Comparison of ENCODE assay signal across 8 mouse cellular contexts in the genomic region with DNA sequence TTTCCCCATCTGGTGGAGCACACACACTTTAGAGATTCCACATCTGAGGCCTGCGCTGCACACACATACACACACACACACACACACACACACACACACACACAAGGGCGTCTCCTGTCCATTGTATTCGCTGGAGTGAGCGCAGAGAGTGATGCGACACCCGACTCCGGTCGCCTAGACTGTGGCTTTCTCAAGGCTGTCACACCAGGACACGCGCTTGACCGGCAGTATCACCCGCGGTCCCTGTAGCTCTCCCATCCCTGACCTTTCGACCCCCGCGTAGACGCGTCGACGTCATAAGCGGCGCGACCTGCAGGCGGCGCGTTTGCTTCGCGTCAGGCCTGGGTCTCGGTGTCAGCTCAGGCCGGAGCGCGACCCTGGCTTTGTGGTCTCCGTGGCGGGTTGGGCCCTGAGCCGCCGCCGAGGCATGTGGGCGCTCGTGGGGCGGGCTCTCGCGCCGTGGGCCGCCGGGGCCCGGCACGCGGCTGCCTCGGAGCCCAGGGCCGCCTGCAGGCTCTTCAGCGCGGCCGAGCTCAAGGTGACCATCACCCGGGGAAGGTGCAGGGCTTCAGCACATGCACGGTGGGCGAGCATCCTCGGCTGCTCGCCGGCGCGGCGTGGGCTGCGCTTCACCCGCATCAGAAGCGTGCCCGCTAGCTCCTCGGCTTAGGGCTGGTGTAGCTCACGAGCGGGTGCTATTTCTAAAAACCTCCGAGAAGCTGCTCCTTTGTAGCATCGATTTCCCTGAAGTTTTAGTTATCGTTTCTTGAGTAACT. TPM values are rescaled to one million over a fixed set of nuclear protein-coding genes. Genes with fewer than 3 reads are reported as not detected.
DNase-seq lines count a peak whose midpoint lies in the region; ATAC-seq and TF ChIP-seq lines count a peak whose summit lies in the region.

Gene Guf1 (plus strand): TSS at position 296 of the 776 bp plus-strand sequence.

- peak within 1 kb of the TSS; percentile 98 for H3K27ac ChIP-seq in forebrain, embryonic 10.5 days
- peak within 1 kb of the TSS; percentile 91 for H3K27ac ChIP-seq in heart, embryonic 15.5 days
- peak within 1 kb of the TSS; percentile 32; the same call in 1 of the 2 replicates for H3K27ac ChIP-seq in liver, embryonic 14.5 days
- peak within 1 kb of the TSS; percentile 78 for H3K27ac ChIP-seq in neural tube, embryonic 11.5 days (ENCODE audit: low read depth, low read length)
- peak within 1 kb of the TSS; percentile 90 for H3K27ac ChIP-seq in stomach, postnatal 0 days (replicated peaks)

- TF ChIP-seq CTCF in liver, embryonic 14.5 days (IDR thresholded peaks at IDR 0.05; ENCODE audit: low read depth): peak; percentile 67
- TF ChIP-seq CTCF in stomach, postnatal 0 days (IDR thresholded peaks at IDR 0.05; ENCODE audit: low read depth): peak; percentile 53

- TF ChIP-seq EP300 in liver, embryonic 14.5 days (IDR thresholded peaks at IDR 0.05; ENCODE audit: low read depth): no peak
- TF ChIP-seq EP300 in stomach, postnatal 0 days (optimal IDR thresholded peaks at IDR 0.05): no peak

- peaks cover 10% of the 10 kb centered on the region for H3K4me1 ChIP-seq in forebrain, embryonic 10.5 days
- H3K4me1 ChIP-seq in heart, embryonic 15.5 days (replicated peaks): peaks cover 7% of the 10 kb centered on the region; the same call in 1 of the 2 replicates
- H3K4me1 ChIP-seq in liver, embryonic 14.5 days (replicated peaks; ENCODE audit: control insufficient read depth in 2 of 2, insufficient read depth in 2 of 2, low read length in 1 of 2): 0 out of 4 replicates have a peak, but pooled peaks cover 0 to 2% of the 10 kb centered on the region in 2 experiments
- H3K4me1 ChIP-seq in neural tube, embryonic 11.5 days (ENCODE audit: control insufficient read depth, insufficient read depth, low read length): no peaks in the 10 kb centered on the region
- no peaks in the 10 kb centered on the region for H3K4me1 ChIP-seq in stomach, postnatal 0 days (replicated peaks; ENCODE audit: control insufficient read depth, insufficient read depth)

- peak within 1 kb of the TSS; percentile 96 for H3K9ac ChIP-seq in heart, embryonic 15.5 days
- H3K9ac ChIP-seq in liver, embryonic 14.5 days (replicated peaks): peak within 1 kb of the TSS; percentile 85
- H3K9ac ChIP-seq in neural tube, embryonic 11.5 days (ENCODE audit: low read length): peak within 1 kb of the TSS; percentile 97
- peak within 1 kb of the TSS; percentile 98 for H3K9ac ChIP-seq in stomach, postnatal 0 days (ENCODE audit: low read length)

- peaks cover 31% of the 10 kb centered on the region for H3K36me3 ChIP-seq in forebrain, embryonic 10.5 days (replicated peaks)
- H3K36me3 ChIP-seq in heart, embryonic 15.5 days: peaks cover 20% of the 10 kb centered on the region
- no peaks in the 10 kb centered on the region; the same call in 1 of the 2 replicates for H3K36me3 ChIP-seq in liver, embryonic 14.5 days (replicated peaks; ENCODE audit: control insufficient read depth, insufficient read depth, low read depth)
- no peaks in the 10 kb centered on the region for H3K36me3 ChIP-seq in neural tube, embryonic 11.5 days (ENCODE audit: control insufficient read depth, insufficient read depth, low read length)
- peaks cover 3% of the 10 kb centered on the region; the same call in 1 of the 2 replicates for H3K36me3 ChIP-seq in stomach, postnatal 0 days (ENCODE audit: control insufficient read depth, insufficient read depth, low read length)

- H3K4me3 ChIP-seq in forebrain, embryonic 10.5 days: peak within 1 kb of the TSS; percentile 90
- peak within 1 kb of the TSS; percentile 97 for H3K4me3 ChIP-seq in heart, embryonic 15.5 days
- peak within 1 kb of the TSS; percentile 89 to 93 for H3K4me3 ChIP-seq in liver, embryonic 14.5 days (ENCODE audit: insufficient read depth in 1 of 2, low read depth in 2 of 2, low read length in 2 of 2)
- H3K4me3 ChIP-seq in neural tube, embryonic 11.5 days (ENCODE audit: low read depth, low read length): peak within 1 kb of the TSS; percentile 86
- peak within 1 kb of the TSS; percentile 98 for H3K4me3 ChIP-seq in stomach, postnatal 0 days (ENCODE audit: low read depth, low read length)

- H3K9me3 ChIP-seq in forebrain, embryonic 10.5 days: no peaks in the 10 kb centered on the region
- no peaks in the 10 kb centered on the region for H3K9me3 ChIP-seq in heart, embryonic 15.5 days (replicated peaks)
- no peaks in the 10 kb centered on the region for H3K9me3 ChIP-seq in liver, embryonic 14.5 days (ENCODE audit: control insufficient read depth, low read length)
- H3K9me3 ChIP-seq in neural tube, embryonic 11.5 days (ENCODE audit: control insufficient read depth, low read length): no peaks in the 10 kb centered on the region
- H3K9me3 ChIP-seq in stomach, postnatal 0 days (ENCODE audit: control insufficient read depth, low read length): no peaks in the 10 kb centered on the region

- peak within 1 kb of the TSS; percentile 74 for H3K4me2 ChIP-seq in heart, embryonic 15.5 days
- H3K4me2 ChIP-seq in liver, embryonic 14.5 days (ENCODE audit: low read depth): peak within 1 kb of the TSS; percentile 75
- peak within 1 kb of the TSS; percentile 58 for H3K4me2 ChIP-seq in neural tube, embryonic 11.5 days (ENCODE audit: low read depth)
- peak within 1 kb of the TSS; percentile 73 for H3K4me2 ChIP-seq in stomach, postnatal 0 days (replicated peaks; ENCODE audit: low read depth)

- 1% methylated on average over 72 of the region's 72 CpGs for WGBS in forebrain, embryonic 10.5 days
- under 1% methylated on average over 72 of the region's 72 CpGs for WGBS in heart, embryonic 15.5 days
- WGBS in liver, embryonic 14.5 days (ENCODE audit: insufficient replicate concordance): under 1% methylated on average over 69 of the region's 72 CpGs
- under 1% methylated on average over 72 of the region's 72 CpGs for WGBS in neural tube, embryonic 11.5 days
- under 1% methylated on average over 72 of the region's 72 CpGs for WGBS in stomach, postnatal 0 days

- H3K27me3 ChIP-seq in forebrain, embryonic 10.5 days (ENCODE audit: poor library complexity, severe bottlenecking): no peaks in the 10 kb centered on the region
- H3K27me3 ChIP-seq in heart, embryonic 15.5 days: no peaks in the 10 kb centered on the region
- H3K27me3 ChIP-seq in liver, embryonic 14.5 days (ENCODE audit: control insufficient read depth, insufficient read depth, low read length): no peaks in the 10 kb centered on the region
- no peaks in the 10 kb centered on the region for H3K27me3 ChIP-seq in neural tube, embryonic 11.5 days (ENCODE audit: control insufficient read depth, insufficient read depth, low read length)
- no peaks in the 10 kb centered on the region for H3K27me3 ChIP-seq in stomach, postnatal 0 days (ENCODE audit: control insufficient read depth, insufficient read depth, low read length)

- peak; percentile 86 for ATAC-seq in CD4-positive, CD25-positive, alpha-beta regulatory T cell, adult 4 months
- ATAC-seq in heart, embryonic 15.5 days (replicated peaks; ENCODE audit: insufficient number of reproducible peaks, insufficient read depth, low FRiP score, low read depth): peak; percentile 91
- ATAC-seq in liver, embryonic 14.5 days (ENCODE audit: insufficient read depth): peak; percentile 95
- ATAC-seq in neural tube, embryonic 11.5 days (ENCODE audit: insufficient read depth, low FRiP score, low TSS enrichment): peak; percentile 95
- ATAC-seq in stomach, postnatal 0 days (ENCODE audit: low FRiP score, low TSS enrichment): peak; percentile 95

- peak; percentile 56 for DNase-seq in c-Kit-negative CD71-positive TER-119-positive erythroid progenitor cells, embryonic 14.5 days (ENCODE audit: low read depth, low spot score)
- DNase-seq in forebrain, embryonic 10.5 days (ENCODE audit: extremely low spot score, low spot score): peak; percentile 90
- peak; percentile 93 to 94 for DNase-seq in kidney, postnatal 25 days
- peak; percentile 66 to 71 (median 66) for DNase-seq in liver, embryonic 14.5 days (ENCODE audit: low read depth in 3 of 3, low spot score in 3 of 3)
- peak; percentile 93 for DNase-seq in neural tube, embryonic 11.5 days (ENCODE audit: low spot score)
- DNase-seq in stomach, postnatal 0 days (ENCODE audit: low spot score): peak; percentile 91

RNA-seq across cellular contexts. Expression of gene Guf1, which starts in this region (rescaled TPM):
- polyA plus RNA-seq in CD4-positive, CD25-positive, alpha-beta regulatory T cell, adult 4 months (2017; shearing (Covaris generic)): 1 to 10 TPM; 6.6 to 8.4 TPM
- 44.2 and 48.7 TPM in 2 replicates for polyA plus RNA-seq in forebrain, embryonic 10.5 days (2016; fragmentation: Nextera tagmentation; extraction: Ambion mirVana)
- polyA plus RNA-seq in heart, embryonic 15.5 days (2015; fragmentation: Nextera tagmentation; extraction: Ambion mirVana): 31.5 and 34.0 TPM in 2 replicates
- polyA plus RNA-seq in liver, embryonic 14.5 days (2012; rRNA removed): 4.8 and 7.4 TPM in 2 replicates
- 12.4 and 14.4 TPM in 2 replicates for polyA plus RNA-seq in liver, embryonic 14.5 days (2014; fragmentation: Nextera tagmentation; extraction: Ambion mirVana)
- polyA plus RNA-seq in neural tube, embryonic 11.5 days (2014; fragmentation: Nextera tagmentation; extraction: Ambion mirVana): 39.7 and 41.2 TPM in 2 replicates
- 17.7 and 20.3 TPM in 2 replicates for polyA plus RNA-seq in stomach, postnatal 0 days (2015; fragmentation: Nextera tagmentation; extraction: Ambion mirVana)

Comparison
In these comparisons a context has a peak if more than half of its experiments do, and no peak if none do; other contexts are left out.
1. Peak in every context shown above with its lines: DNase-seq, ATAC-seq, H3K4me3 ChIP-seq and H3K27ac ChIP-seq.
2. H3K27ac ChIP-seq: peak in every context shown above with its lines; median percentile 98 in forebrain, embryonic 10.5 days; 91 in heart, embryonic 15.5 days; 90 in stomach, postnatal 0 days; 78 in neural tube, embryonic 11.5 days; 32 in liver, embryonic 14.5 days.